Mouse (Mus musculus) lung, adult 2 months (tissue): ENCODE results near the gene Catsperz. TPM values are rescaled to one million over a fixed set of nuclear protein-coding genes. Genes with fewer than 3 reads are reported as not detected.

Source experiments
- DNase-seq: peaks from one replicate; pipeline ENCODE4 v3.0.0; 2022
- H3K4me1 ChIP-seq: fragments of 200-500 bp; 2 replicates; pipeline ENCODE4 v1.6.1; 2011; ENCODE audit warnings: low read length; ENCODE audit not compliant: control insufficient read depth, insufficient read depth
- H3K4me3 ChIP-seq: fragments of 200-500 bp; replicated peaks from 2 replicates; pipeline ENCODE3; 2011; ENCODE audit warnings: low read depth, mild to moderate bottlenecking, control low read depth, low read length; ENCODE audit errors: extremely low read depth
- CTCF ChIP-seq: fragments of 200-500 bp; IDR thresholded peaks from 2 replicates; pipeline ENCODE4 v1.5.1; 2011; ENCODE audit warnings: mild to moderate bottlenecking, low read length, control low read depth; ENCODE audit not compliant: insufficient read depth
- POLR2A ChIP-seq: fragments of 200-500 bp; IDR thresholded peaks from 2 replicates; pipeline ENCODE4 v1.6.1; 2011; ENCODE audit warnings: low read depth, mild to moderate bottlenecking, control low read depth, low read length, borderline replicate concordance; ENCODE audit errors: extremely low read depth
- WGBS: fragments of 180-500 bp; shearing (Covaris S2); methylation state at CpG from one replicate; pipeline ENCODE4 v1.1.7; 2018; 5-methylcytosine and 5-hydroxymethylcytosine counted together
- polyA plus RNA-seq: library from polyadenylated mRNA; depleted of rRNA; stranded (reverse); fragments of >200 nt; gene quantifications from 2 replicates; pipeline ENCODE4 v1.2.3, GENCODE M21; 2012; rRNA removed

Gene Catsperz
- 0.16 and 0.49 TPM in 2 replicates for polyA plus RNA-seq

- peak; percentile 6 for DNase-seq
- 3% methylated on average over 9 of the region's 9 CpGs for WGBS
- peaks cover 10% of the 10 kb centered on the region for H3K4me1 ChIP-seq
- H3K4me3 ChIP-seq = peak within 1 kb of the TSS; percentile 39
- TF ChIP-seq POLR2A (no peak), CTCF (no peak)
Observed at GRCm38 (mm10) chr19:6925307-6925573, at the start of gene Catsperz. Catsperz (minus strand) TSS chr19:6925380.

GRCm38 (mm10) chr19:6974211-6975205 is 49.3 kb upstream of the Catsperz start, which contains the start of gene Ppp1r14b:
Ppp1r14b (plus strand) TSS chr19:6974968.
- DNase-seq = peak; percentile 82
- WGBS = 1% methylated on average over 72 of the region's 84 CpGs

GRCm38 (mm10) chr19:6973581-6974190 is 48.5 kb upstream of the Catsperz start:
- DNase-seq = no peak
- peaks cover 19% of the 10 kb centered on the region for H3K4me1 ChIP-seq
- no peak for TF ChIP-seq POLR2A
- TF ChIP-seq CTCF = no peak
- WGBS = 29% methylated on average over 12 of the region's 12 CpGs
- no peak overlapping the region for H3K4me3 ChIP-seq

More at GRCm38 (mm10) chr19:6974211-6975205, 49.3 kb upstream of the Catsperz start, which contains the start of gene Ppp1r14b:
- TF ChIP-seq CTCF = no peak
- peak; percentile 33; the same call in 1 of the 2 replicates for TF ChIP-seq POLR2A
- Histone ChIP-seq H3K4me1 (peaks cover 22% of the 10 kb centered on the region), H3K4me3 (peak within 1 kb of the TSS; percentile 99)

- TF ChIP-seq POLR2A = no peak
- TF ChIP-seq CTCF = no peak
- no peak overlapping the region for H3K4me3 ChIP-seq
- DNase-seq = no peak
- WGBS = 82% methylated on average over 13 of the region's 13 CpGs
- peaks cover 25% of the 10 kb centered on the region for H3K4me1 ChIP-seq
Observed at GRCm38 (mm10) chr19:6972247-6972917, 47.2 kb upstream of the Catsperz start.

- 41% methylated on average over 6 of the region's 6 CpGs for WGBS
- TF ChIP-seq CTCF (no peak), POLR2A (no peak)
- no peak overlapping the region for H3K4me3 ChIP-seq
- peaks cover 24% of the 10 kb centered on the region for H3K4me1 ChIP-seq
- DNase-seq = no peak
Observed at GRCm38 (mm10) chr19:6971644-6972043, 46.5 kb upstream of the Catsperz start.

GRCm38 (mm10) chr19:6970460-6971085 is 45.4 kb upstream of the Catsperz start:
- DNase-seq = no peak
- TF ChIP-seq CTCF (no peak), POLR2A (no peak)
- Histone ChIP-seq H3K4me1 (peaks cover 14% of the 10 kb centered on the region), H3K4me3 (no peak overlapping the region)
- WGBS = 41% methylated on average over 11 of the region's 11 CpGs

GRCm38 (mm10) chr19:6969665-6970381 is 44.6 kb upstream of the Catsperz start:
- peak; percentile 9; the same call in 1 of the 2 replicates for TF ChIP-seq CTCF
- TF ChIP-seq POLR2A = peak; percentile 61; the same call in 1 of the 2 replicates
- peak overlapping the region; percentile 82 for H3K4me3 ChIP-seq
- peaks cover 13% of the 10 kb centered on the region for H3K4me1 ChIP-seq
- 2% methylated on average over 45 of the region's 55 CpGs for WGBS
- DNase-seq = peak; percentile 79

- no peak for TF ChIP-seq POLR2A
- no peak for TF ChIP-seq CTCF
- Histone ChIP-seq H3K4me3 (peak overlapping the region; percentile 82), H3K4me1 (peaks cover 13% of the 10 kb centered on the region)
- DNase-seq = no peak
- under 1% methylated on average over 20 of the region's 20 CpGs for WGBS
Observed at GRCm38 (mm10) chr19:6969291-6969664, 44.1 kb upstream of the Catsperz start.
